Mouse (Mus musculus) heart, embryonic 12.5 days (tissue): ENCODE results near the gene Mtmr3. TPM values are rescaled to one million over a fixed set of nuclear protein-coding genes. Genes with fewer than 3 reads are reported as not detected.

Experiments
- ATAC-seq: fragments of 200-750 bp; cut with Nextera tagmentation; 2 replicates; pipeline ENCODE4 v1.8.0; 2017; ENCODE audit warnings: moderate TSS enrichment, moderate library complexity; ENCODE audit not compliant: insufficient number of reproducible peaks, low FRiP score
- H3K27ac ChIP-seq: fragments of 300-500 bp; sonication (generic); 2 replicates; pipeline ENCODE4 v1.5.1; 2016; ENCODE audit warnings: mild to moderate bottlenecking, moderate library complexity; ENCODE audit not compliant: poor library complexity, severe bottlenecking
- H3K27me3 ChIP-seq: fragments of 300-500 bp; sonication (generic); replicated peaks from 2 replicates; pipeline ENCODE4 v1.6.1; 2016; ENCODE audit warnings: mild to moderate bottlenecking, moderate library complexity
- H3K36me3 ChIP-seq: fragments of 300-500 bp; sonication (generic); 2 replicates; pipeline ENCODE4 v1.6.1; 2016; ENCODE audit warnings: mild to moderate bottlenecking, moderate library complexity
- H3K4me1 ChIP-seq: fragments of 300-500 bp; sonication (generic); replicated peaks from 2 replicates; pipeline ENCODE4 v1.6.1; 2016; ENCODE audit warnings: mild to moderate bottlenecking
- H3K4me2 ChIP-seq: fragments of 300-500 bp; sonication (generic); 2 replicates; pipeline ENCODE4 v1.6.1; 2016; ENCODE audit warnings: mild to moderate bottlenecking, moderate library complexity
- H3K4me3 ChIP-seq: fragments of 300-500 bp; sonication (generic); 2 replicates; pipeline ENCODE4 v1.5.1; 2016; ENCODE audit warnings: mild to moderate bottlenecking
- H3K9ac ChIP-seq: fragments of 300-500 bp; sonication (generic); 2 replicates; pipeline ENCODE4 v1.6.1; 2016; ENCODE audit warnings: mild to moderate bottlenecking, moderate library complexity
- H3K9me3 ChIP-seq: fragments of 300-500 bp; sonication (generic); replicated peaks from 2 replicates; pipeline ENCODE4 v1.6.1; 2016; ENCODE audit warnings: mild to moderate bottlenecking, moderate library complexity
- WGBS: fragments of 180-500 bp; shearing (Covaris S2); methylation state at CpG from one replicate; pipeline ENCODE4 v1.1.7; 2016; 5-methylcytosine and 5-hydroxymethylcytosine counted together
- polyA plus RNA-seq: library from polyadenylated mRNA; unstranded; fragments of >200 nt; fragmentation: Nextera tagmentation; extraction: Ambion mirVana; gene quantifications from 2 replicates; pipeline ENCODE4 v1.2.1, GENCODE M21; 2016

The Mtmr3 gene
- polyA plus RNA-seq, 1 experiment from 2014 or later, result 33.9 TPM

DNA sequence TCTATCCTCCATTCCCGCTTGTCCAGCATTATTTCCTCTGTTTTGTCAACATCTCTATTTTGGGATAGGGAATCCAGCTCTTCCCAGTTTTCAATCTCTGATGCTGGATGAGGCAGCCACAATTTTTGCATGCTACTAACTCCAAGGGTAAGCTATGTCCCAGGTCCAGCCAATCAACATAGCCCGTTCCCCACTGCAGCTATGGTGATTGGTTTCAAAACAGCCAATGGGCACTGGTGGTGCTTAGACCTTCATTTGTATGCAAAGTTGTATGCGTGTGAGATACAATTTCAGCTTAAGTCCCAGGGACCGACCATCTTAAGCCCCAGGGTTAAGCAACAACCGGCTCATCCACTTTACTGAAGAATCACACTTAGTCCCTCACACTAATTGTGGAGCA is 28.3 kb upstream of the Mtmr3 start:
- H3K4me2 ChIP-seq, result no peak overlapping the region
- ATAC-seq, result no peak
- WGBS, result 60% methylated on average over 5 of the region's 5 CpGs
- no peak overlapping the region for H3K9ac ChIP-seq
- no peak overlapping the region for H3K4me3 ChIP-seq
- H3K9me3 ChIP-seq, result no peaks in the 10 kb centered on the region
- peaks cover 13% of the 10 kb centered on the region for H3K4me1 ChIP-seq
- no peaks in the 10 kb centered on the region for H3K36me3 ChIP-seq
- H3K27ac ChIP-seq, result no peak overlapping the region
- H3K27me3 ChIP-seq, result no peaks in the 10 kb centered on the region

DNA sequence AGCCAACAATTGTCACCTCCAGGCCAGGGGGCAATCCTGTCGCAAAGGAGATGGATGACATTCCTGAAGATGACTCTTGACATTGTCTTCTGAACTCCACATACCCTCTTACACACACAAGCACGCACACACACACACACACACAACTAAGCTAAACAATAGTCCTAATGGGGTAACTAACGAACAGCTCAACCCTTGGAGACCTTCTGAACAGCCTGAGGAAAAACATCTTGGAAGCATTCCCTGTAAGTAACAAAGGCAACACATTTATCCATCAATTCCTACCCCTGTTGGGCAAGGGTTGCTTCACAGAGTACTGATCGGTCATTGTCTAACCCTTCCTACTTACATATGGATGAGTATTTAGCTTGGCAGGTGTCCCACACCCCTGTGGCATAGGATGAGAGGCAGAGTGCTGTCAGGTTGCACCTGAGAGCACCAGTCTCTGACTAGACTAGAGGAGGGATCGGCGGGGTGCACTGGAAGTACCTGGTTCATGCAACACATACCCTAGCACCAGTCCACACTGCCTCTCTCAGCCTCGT is 27.9 kb upstream of the Mtmr3 start:
- no peak for ATAC-seq
- Histone ChIP-seq H3K9me3 (no peaks in the 10 kb centered on the region), H3K4me1 (peaks cover 13% of the 10 kb centered on the region), H3K27ac (no peak overlapping the region), H3K9ac (no peak overlapping the region), H3K4me2 (no peak overlapping the region), H3K4me3 (no peak overlapping the region), H3K27me3 (no peaks in the 10 kb centered on the region), H3K36me3 (no peaks in the 10 kb centered on the region)
- WGBS, result 73% methylated on average over 7 of the region's 7 CpGs

DNA sequence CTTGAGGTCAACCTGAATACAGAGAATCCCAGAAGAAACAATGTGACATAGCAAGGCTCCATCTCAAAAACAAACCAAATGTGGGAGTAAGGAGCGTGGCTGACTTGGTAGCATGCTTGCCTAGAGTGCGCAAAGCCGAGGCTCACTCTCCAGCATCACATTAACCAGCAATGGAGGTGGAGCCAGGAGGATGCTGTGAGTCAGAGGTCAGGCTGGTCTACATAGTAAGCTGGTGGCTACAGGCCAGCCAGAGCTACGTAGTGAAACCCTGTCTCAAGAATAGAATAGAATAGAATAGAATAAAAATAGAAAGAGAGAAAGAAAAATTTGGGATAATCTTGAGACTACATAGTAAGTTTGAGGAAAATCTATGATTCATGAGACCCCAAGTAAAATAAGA is 27.2 kb upstream of the Mtmr3 start:
- WGBS, result 72% methylated on average over 4 of the region's 4 CpGs
- Histone ChIP-seq H3K9me3 (no peaks in the 10 kb centered on the region), H3K4me2 (no peak overlapping the region), H3K27me3 (no peaks in the 10 kb centered on the region), H3K27ac (no peak overlapping the region), H3K4me1 (peaks cover 13% of the 10 kb centered on the region), H3K36me3 (no peaks in the 10 kb centered on the region), H3K9ac (no peak overlapping the region), H3K4me3 (no peak overlapping the region)
- no peak for ATAC-seq

DNA sequence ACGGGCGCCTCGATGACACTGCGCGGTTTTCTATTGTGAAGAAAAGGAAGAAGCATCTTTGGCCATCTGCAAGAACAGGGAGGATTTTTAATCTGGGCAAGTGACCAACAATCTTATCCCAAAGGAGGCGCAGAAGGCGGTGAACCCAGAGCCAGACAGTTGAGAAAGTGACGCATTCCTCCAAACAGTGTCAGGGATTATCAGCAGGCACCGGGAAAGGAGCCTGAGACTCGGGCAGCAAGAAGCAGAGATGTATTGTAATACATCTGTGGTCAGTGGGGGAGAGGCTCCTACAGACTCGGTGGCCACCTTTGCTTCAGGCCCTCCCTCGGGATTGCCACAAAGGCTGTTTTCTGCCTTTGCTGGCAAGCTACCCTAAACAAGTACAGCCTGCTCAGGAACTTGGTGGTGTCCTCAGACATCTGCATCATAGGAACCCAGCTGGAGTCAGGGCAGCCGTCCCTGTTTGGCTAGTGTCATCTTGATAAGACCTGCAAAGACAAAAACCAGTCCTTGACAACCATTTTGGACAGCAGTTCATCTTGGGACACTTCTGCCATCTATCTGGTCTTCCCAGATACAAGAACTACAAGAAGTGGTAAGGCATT is 25.9 kb upstream of the Mtmr3 start:
- peaks cover 13% of the 10 kb centered on the region for H3K4me1 ChIP-seq
- peak overlapping the region; percentile 52 for H3K4me2 ChIP-seq
- H3K27me3 ChIP-seq, result no peaks in the 10 kb centered on the region
- ATAC-seq, result no peak
- H3K4me3 ChIP-seq, result no peak overlapping the region
- no peak overlapping the region for H3K27ac ChIP-seq
- H3K9me3 ChIP-seq, result no peaks in the 10 kb centered on the region
- no peaks in the 10 kb centered on the region for H3K36me3 ChIP-seq
- H3K9ac ChIP-seq, result no peak overlapping the region; the same call in 1 of the 2 replicates
- WGBS, result 33% methylated on average over 13 of the region's 13 CpGs

DNA sequence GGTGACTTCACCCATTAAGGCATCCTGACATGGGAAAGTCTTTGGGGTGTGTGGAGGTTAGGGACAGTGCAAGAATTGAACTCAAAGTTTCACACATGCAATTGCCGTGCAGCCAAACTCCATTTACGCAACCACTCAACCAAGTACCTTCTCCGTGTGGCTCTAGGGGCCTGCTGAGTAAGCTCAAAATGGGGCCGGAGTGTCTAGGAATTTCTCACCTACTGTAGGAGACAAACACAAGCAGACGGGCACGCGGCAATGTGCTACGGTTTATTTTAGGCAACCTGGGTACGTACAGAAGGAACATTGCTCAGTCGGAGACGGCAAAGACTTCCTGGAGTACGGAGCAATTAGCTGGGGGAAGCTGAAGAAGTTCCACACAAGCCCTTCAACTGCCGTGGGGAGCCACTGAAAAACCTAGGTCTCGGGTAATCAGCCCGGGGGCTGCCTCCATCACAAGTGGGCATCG is 25.4 kb upstream of the Mtmr3 start, which contains the start of gene Gm11032:
TSS of gene Gm11032 (plus strand) at position 51 of the 469 bp plus-strand sequence.
- Histone ChIP-seq H3K36me3 (no peaks in the 10 kb centered on the region), H3K9me3 (no peaks in the 10 kb centered on the region), H3K27ac (no peak within 1 kb of the TSS), H3K9ac (no peak within 1 kb of the TSS; the same call in 1 of the 2 replicates), H3K4me3 (no peak within 1 kb of the TSS), H3K4me2 (peak within 1 kb of the TSS; percentile 52), H3K27me3 (no peaks in the 10 kb centered on the region), H3K4me1 (peaks cover 13% of the 10 kb centered on the region)
- 34% methylated on average over 16 of the region's 16 CpGs for WGBS
- ATAC-seq, result no peak

DNA sequence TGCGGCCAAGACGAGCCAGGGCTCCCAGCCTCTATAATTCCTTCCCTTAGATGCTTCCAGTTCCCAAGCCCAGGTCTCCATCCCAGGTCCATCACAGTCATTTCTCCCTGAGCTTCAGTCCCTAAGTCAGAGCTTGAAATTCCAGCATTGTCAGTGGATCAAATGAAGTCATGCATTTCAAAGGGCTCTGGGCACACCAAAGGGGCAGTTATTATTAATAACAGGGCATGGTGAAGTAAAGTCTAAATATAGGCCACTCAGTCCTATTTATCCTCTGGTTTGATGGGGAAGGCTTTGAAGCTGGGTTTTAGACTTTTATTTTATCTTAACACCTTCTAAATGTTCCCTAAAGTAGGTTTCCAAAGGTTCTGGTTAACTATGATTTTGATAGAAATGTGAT is 17.2 kb upstream of the Mtmr3 start:
- Histone ChIP-seq H3K4me2 (no peak overlapping the region), H3K27me3 (no peaks in the 10 kb centered on the region), H3K4me1 (peaks cover 19% of the 10 kb centered on the region), H3K9me3 (no peaks in the 10 kb centered on the region), H3K4me3 (no peak overlapping the region), H3K27ac (peak overlapping the region; percentile 65), H3K36me3 (no peaks in the 10 kb centered on the region), H3K9ac (no peak overlapping the region)
- WGBS, result 72% methylated on average over 2 of the region's 2 CpGs
- no peak for ATAC-seq

DNA sequence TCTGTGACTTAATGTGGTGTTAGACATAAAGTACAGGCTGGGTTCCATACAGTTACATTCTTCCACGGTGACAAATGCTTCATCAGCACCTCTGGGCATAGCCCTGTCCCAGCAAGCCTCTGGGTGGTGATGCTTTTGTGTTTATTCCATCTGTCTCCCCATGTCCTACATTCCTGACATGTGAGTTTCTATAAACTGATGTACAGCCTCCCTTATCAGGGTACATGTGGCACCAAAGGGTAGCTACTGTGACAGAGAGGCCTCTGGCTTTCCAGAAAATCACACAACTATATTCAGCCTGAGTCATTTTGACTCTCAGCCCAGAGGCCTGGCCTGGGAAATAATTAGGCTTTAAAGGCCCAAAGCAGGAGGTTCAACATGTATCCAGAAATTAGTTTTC is 11.9 kb upstream of the Mtmr3 start:
- Histone ChIP-seq H3K27me3 (no peaks in the 10 kb centered on the region), H3K9ac (no peak overlapping the region), H3K27ac (peak overlapping the region; percentile 49), H3K36me3 (no peaks in the 10 kb centered on the region), H3K4me1 (peaks cover 47% of the 10 kb centered on the region), H3K9me3 (no peaks in the 10 kb centered on the region), H3K4me2 (no peak overlapping the region), H3K4me3 (no peak overlapping the region)
- whole genome bisulfite sequencing, result 63% methylated on average over 1 of the region's 1 CpGs
- no peak for ATAC-seq

DNA sequence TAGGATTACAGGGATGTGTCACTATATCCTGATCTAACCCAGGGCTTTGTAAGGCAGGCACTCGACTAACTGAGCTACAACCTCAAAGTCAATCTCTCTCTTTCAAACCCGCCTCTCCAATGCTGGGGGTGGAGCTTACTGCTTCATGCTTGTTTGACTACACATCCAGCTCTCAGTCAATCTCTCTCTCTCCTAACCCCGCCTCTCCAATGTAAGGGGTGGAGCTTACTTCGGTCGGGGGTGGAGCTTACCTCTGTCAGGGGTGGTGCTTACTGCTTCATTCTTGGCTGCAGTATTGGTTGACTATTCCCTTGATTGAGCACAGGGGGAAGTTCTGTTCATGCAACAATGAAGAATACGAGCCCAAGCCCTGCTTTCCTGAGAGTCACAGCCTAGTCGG is 10.8 kb upstream of the Mtmr3 start:
- no peak for ATAC-seq
- Histone ChIP-seq H3K27me3 (no peaks in the 10 kb centered on the region), H3K36me3 (no peaks in the 10 kb centered on the region), H3K4me1 (peaks cover 43% of the 10 kb centered on the region), H3K9me3 (no peaks in the 10 kb centered on the region), H3K4me3 (no peak overlapping the region), H3K27ac (no peak overlapping the region), H3K4me2 (no peak overlapping the region), H3K9ac (no peak overlapping the region)
- WGBS, result 51% methylated on average over 7 of the region's 7 CpGs

DNA sequence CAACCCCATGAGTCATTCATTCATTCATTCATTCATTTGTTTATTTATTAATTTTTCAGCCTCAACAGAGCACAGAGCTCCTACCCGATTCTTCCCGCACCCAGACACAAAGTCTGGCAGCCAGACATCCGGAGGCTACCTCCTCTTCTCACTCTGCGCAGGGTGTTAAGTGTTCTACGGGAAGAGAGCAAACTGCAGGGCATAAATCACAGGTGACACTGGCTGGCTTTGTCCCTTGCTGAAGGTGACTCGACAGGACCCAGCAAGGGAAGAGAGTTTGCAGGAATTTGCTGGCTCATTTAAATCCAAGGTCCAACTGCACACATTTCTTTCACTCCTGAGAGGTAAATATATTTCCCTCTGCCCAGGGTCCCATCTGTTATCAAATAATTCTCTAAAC is 9.8 kb upstream of the Mtmr3 start:
- Histone ChIP-seq H3K36me3 (no peaks in the 10 kb centered on the region), H3K9ac (no peak overlapping the region), H3K27me3 (no peaks in the 10 kb centered on the region), H3K4me1 (peaks cover 43% of the 10 kb centered on the region), H3K9me3 (no peaks in the 10 kb centered on the region), H3K4me3 (no peak overlapping the region), H3K27ac (peak overlapping the region; percentile 35), H3K4me2 (no peak overlapping the region)
- ATAC-seq, result no peak
- 30% methylated on average over 6 of the region's 6 CpGs for WGBS

DNA sequence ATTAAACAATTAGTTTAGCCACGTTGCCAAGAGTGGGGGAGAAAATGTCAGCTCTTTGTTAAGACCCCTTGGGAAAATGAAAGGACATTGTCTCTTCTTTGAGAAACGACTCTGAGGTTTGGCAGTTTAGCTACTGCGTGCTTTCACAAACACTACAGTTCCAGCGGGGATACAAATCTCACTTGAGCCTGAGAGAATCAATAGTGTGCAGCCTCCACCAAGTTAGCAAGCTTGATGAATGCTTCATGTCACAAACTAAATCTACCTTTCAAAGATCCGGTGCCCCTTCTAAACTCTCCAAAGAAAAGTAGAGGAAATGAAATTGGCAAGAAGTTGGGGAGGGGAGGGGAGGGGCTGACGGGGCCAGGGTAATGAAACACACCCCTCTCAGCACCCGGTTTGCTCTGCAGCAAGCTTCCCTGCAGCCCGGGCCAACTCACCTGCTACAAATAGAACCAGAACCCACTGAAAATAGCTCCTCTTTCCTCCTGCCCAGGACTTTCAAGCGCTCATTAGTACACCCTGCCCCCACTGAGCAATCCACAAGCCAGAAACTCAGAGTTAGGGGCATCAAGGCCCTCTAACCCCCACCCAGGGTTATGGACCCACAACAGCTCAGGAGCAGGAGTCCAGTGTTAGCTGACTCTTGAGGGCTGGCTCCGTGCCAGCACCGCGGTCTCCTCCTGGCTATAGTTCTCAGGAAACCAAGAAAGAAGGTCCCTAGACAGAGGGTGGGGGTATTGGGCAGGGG is 8.2 kb upstream of the Mtmr3 start:
- H3K4me3 ChIP-seq, result no peak overlapping the region
- peak overlapping the region; percentile 28 for H3K27ac ChIP-seq
- peak; percentile 33; the same call in 1 of the 2 replicates for ATAC-seq
- H3K9ac ChIP-seq, result peak overlapping the region; percentile 43; the same call in 1 of the 2 replicates
- H3K27me3 ChIP-seq, result no peaks in the 10 kb centered on the region
- peaks cover 43% of the 10 kb centered on the region for H3K4me1 ChIP-seq
- no peaks in the 10 kb centered on the region for H3K9me3 ChIP-seq
- H3K36me3 ChIP-seq, result no peaks in the 10 kb centered on the region
- 37% methylated on average over 12 of the region's 12 CpGs for WGBS
- peak overlapping the region; percentile 38 for H3K4me2 ChIP-seq

DNA sequence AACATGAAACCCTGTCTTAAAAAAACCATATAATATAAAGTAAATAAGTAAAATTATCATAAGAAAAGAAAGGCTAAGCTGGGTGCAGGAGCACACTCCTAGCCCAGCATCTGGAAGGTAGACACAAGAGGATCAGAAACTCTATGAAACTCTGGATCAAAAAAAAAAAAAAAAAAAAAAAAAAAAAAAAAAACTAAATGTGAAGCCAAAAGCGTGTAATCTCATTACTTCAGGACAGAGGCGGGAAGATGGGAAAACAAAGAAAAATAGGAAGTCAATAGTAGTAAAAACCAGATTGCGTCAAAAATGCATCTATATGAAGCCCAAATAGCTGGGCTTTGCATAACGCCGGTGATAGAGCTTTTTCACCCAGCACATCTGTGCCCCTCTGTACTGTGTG is 7.2 kb upstream of the Mtmr3 start:
- Histone ChIP-seq H3K4me2 (no peak overlapping the region), H3K27me3 (no peaks in the 10 kb centered on the region), H3K27ac (no peak overlapping the region), H3K4me1 (peaks cover 40% of the 10 kb centered on the region), H3K9ac (no peak overlapping the region), H3K4me3 (no peak overlapping the region), H3K36me3 (no peaks in the 10 kb centered on the region), H3K9me3 (no peaks in the 10 kb centered on the region)
- 87% methylated on average over 5 of the region's 5 CpGs for WGBS
- ATAC-seq, result no peak
